Mouse (Mus musculus) embryonic fibroblast, embryonic 13.5 days (primary cell): Measurements from ENCODE around the gene Mettl17. TPM values are rescaled to one million over a fixed set of nuclear protein-coding genes. Genes with fewer than 3 reads are reported as not detected.
"Not testable (repeated sequence)": the region's sequence is repeated elsewhere in the genome, so short reads cannot be mapped to it uniquely, and the experiment has no call there.

Experiments used
- H3K27ac ChIP-seq: 2 replicates; pipeline ENCODE4 v1.5.1; 2012; ENCODE audit warnings: low read length, control low read depth, inconsistent platforms; ENCODE audit not compliant: insufficient read depth
- H3K4me1 ChIP-seq: 2 replicates; pipeline ENCODE4 v1.6.1; 2011; ENCODE audit warnings: low read length; ENCODE audit not compliant: control insufficient read depth, insufficient read depth
- H3K4me3 ChIP-seq: 2 replicates; pipeline ENCODE4 v1.5.1; 2011; ENCODE audit warnings: mild to moderate bottlenecking, control low read depth, low read length; ENCODE audit not compliant: insufficient read depth
- CTCF ChIP-seq: IDR thresholded peaks from 2 replicates; pipeline ENCODE4 v1.5.1; 2011; ENCODE audit warnings: mild to moderate bottlenecking, control low read depth, low read length, moderate library complexity, borderline replicate concordance; ENCODE audit not compliant: insufficient read depth
- POLR2A ChIP-seq: IDR thresholded peaks from 2 replicates; pipeline ENCODE4 v1.6.1; 2011; ENCODE audit warnings: low read depth, mild to moderate bottlenecking, control low read depth, low read length, moderate library complexity
- polyA plus RNA-seq: library from polyadenylated mRNA; stranded (reverse); fragments of >200 nt; gene quantifications from 2 replicates; pipeline ENCODE4 v1.2.4, GENCODE M21; 2011; ENCODE audit warnings: low read depth; ENCODE audit not compliant: missing spikeins, insufficient read length

Gene Mettl17
- polyA plus RNA-seq = 14.0 and 16.7 TPM in 2 replicates

DNA sequence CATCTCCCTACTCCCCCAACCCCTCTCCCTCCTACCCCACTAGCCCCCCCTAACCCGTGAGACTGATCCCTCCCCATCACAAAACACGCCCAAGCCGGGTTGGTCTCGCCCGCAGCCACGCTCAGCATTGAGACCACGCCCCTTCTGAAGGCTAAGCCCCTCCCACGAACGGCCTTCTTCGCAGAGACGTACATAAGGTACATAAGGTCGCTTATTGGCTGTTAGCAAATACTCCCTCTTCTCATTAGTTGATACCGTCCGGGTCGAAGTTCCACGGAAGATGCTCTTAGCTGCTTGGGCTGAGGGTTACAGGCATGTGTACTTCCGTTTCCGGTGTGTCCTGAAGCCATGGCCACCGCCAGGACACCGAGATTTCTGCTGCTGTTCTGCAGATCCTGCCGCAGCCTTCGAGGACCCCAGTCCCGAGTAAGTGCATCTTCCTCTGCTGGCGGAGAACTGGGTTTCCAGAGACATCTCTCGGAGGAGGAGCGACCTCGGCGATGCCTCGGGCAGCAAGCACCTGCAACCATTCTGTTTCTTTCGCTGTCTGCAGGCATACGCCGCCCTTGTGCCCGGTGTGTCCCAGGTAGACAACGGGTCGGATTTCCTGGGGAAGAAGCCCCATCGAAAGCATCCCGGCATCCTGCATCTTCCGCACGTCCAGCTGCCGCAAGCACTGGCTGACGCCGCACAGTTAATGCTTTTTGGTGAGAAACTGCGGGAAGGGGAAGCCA, at the start of gene Mettl17:
Gene Mettl17 (plus strand): TSS at position 245 of the 734 bp plus-strand sequence.
- peak within 1 kb of the TSS; percentile 85 for H3K4me3 ChIP-seq
- TF ChIP-seq CTCF (no peak), POLR2A (peak; percentile 89)

DNA sequence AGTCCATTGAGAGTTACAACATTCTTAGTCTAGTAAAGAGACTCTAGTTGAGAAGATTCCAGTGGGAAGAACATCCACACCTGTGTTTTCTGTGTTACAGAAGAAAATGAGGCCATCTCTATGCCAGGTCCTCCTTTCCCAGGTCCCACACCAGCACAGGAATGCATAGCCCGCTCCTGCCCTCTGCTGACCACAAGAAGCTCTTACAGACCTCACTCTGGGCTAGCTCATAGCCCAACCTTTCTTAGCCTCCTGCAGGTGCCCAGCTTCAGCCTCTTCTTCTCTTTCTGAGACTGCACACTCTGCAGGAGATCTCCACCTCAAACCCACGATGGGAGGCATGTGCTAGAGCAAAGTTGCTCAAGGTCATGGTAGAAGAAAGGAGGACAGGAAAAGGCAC, 46.2 kb upstream of the Mettl17 start:
- not testable (repeated sequence) for H3K4me3 ChIP-seq, H3K4me1 ChIP-seq, H3K27ac ChIP-seq

More for the DNA sequence above, at the start of gene Mettl17:
- Histone ChIP-seq H3K27ac (peak within 1 kb of the TSS; percentile 39), H3K4me1 (no peaks in the 10 kb centered on the region; the same call in 1 of the 2 replicates)

DNA sequence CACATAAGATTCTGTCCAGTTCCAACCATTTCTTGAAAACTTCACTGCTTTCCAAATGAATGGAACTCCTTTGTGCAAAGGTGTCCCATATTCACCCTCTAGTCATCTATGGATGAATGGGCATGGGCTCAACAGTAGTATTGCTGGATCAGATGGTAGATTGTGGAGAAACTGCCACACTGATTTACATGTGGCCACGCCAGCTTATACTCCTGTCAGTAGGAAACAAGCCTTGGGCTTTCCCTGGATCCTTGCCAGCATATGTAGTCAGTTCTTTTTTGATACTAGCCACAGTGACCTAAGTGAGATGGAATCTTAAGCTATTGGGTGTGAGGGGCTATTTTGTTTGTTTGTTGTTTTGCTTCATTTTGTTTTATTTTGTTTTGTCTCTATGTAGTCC, 42.4 kb upstream of the Mettl17 start:
- no peak for TF ChIP-seq CTCF
- Histone ChIP-seq H3K27ac (no peak overlapping the region), H3K4me1 (no peaks in the 10 kb centered on the region), H3K4me3 (no peak overlapping the region)

DNA sequence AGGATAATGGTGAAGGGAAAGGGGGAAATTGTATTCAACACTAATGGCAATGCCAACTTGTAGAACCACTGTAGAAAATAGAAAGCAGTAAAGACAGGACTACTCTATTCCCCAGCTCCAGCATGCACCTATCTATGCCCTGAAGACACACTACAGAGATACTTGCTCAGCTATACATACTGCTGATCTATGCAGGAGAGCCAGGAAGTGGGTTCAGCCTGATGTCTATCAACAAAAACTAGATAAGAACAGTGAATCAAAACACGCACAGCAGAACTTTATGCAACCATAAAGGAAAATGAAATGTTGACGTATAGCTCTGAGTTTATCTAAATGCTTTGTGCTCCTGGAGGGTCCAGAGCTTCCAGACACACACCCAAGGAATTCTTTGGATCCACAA, 41.9 kb upstream of the Mettl17 start:
- TF ChIP-seq POLR2A (no peak), CTCF (no peak)
- Histone ChIP-seq H3K27ac (no peak overlapping the region), H3K4me3 (no peak overlapping the region), H3K4me1 (no peaks in the 10 kb centered on the region)

DNA sequence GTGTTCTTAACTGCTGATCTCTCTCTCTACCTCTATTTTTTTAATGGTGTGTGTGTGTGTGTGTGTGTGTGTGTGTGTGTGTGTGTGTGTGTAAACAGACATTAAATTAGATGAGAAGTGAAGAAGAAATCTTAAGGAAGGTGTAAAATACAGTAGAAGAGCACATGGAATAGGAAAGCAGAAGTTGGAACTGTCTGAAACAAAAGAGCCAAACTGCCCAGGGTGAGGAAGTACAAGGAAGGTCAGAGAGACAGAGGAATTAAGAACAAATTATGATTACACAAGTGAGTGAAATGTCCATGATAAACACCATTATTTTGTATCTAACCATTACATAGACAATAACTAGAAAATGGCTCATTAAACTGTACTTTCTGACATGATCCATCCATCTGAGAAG, 40.8 kb upstream of the Mettl17 start:
- no peak overlapping the region for H3K27ac ChIP-seq
- TF ChIP-seq POLR2A (no peak), CTCF (no peak)
- H3K4me1 ChIP-seq = no peaks in the 10 kb centered on the region
- no peak overlapping the region for H3K4me3 ChIP-seq

DNA sequence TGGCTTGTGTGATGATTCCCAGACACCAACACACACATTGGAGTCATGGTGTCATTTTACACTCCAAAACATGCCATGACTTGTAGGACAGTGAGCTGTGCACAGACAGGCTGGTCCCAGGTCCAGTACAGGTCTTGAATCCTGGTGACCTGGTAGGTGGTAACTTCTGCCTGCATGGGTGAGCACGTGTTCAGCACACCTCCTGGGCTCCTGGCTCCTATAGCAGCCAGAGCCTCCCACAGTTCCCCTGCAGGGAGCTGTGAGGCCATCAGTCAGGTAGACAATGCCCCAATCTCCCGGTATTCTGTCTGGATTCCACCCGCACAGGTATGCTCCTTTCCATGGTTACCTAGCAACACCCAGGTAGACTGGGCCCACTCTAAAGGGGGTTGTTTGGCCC, 38.1 kb upstream of the Mettl17 start:
- Histone ChIP-seq H3K4me3 (no peak overlapping the region), H3K27ac (no peak overlapping the region), H3K4me1 (no peaks in the 10 kb centered on the region)
- TF ChIP-seq POLR2A (no peak), CTCF (no peak)

DNA sequence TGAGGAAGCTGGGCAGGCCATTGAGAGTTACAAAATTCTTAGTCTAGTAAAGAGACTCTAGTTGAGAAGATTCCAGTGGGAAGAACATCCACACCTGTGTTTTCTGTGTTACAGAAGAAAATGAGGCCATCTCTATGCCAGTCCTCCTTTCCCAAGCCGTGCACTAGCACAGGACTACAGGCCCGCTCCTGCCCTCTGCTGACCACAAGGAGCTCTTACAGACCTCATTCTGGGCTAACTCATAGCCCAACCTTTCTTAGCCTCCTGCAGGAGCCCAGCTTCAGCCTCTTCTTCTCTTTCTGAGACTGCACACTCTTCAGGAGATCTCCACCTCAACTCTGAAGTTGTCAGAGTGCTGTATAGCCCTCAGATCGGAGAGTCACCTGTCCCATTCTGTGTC, 33.6 kb upstream of the Mettl17 start:
- H3K4me3 ChIP-seq, H3K27ac ChIP-seq: not testable (repeated sequence)

DNA sequence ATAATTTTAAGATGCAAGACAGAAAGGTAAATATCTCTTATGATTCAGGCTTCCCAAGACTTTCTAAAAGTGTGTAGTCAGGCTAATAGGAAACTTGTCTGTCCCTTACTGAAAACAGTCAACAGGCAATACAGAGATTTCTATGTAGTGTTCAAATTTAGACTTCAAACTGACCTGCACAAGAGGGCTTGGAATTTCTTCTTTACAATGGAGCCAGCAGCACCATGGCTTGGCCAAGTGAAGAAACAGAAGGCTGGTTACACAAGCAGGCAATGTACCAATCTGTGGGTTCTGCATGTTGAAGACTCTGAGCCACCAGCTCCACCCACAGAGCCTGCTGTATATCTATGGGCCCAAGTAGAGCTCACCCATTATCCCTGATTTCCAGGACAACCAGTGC, 31.2 kb upstream of the Mettl17 start, which contains the start of gene Ear6:
Gene Ear6 (plus strand): TSS at position 301 of the 400 bp plus-strand sequence.
- TF ChIP-seq CTCF (no peak), POLR2A (no peak)
- no peaks in the 10 kb centered on the region for H3K4me1 ChIP-seq
- no peak within 1 kb of the TSS for H3K27ac ChIP-seq
- H3K4me3 ChIP-seq = no peak within 1 kb of the TSS

More for the DNA sequence above, 33.6 kb upstream of the Mettl17 start:
- H3K4me1 ChIP-seq = not testable (repeated sequence)

DNA sequence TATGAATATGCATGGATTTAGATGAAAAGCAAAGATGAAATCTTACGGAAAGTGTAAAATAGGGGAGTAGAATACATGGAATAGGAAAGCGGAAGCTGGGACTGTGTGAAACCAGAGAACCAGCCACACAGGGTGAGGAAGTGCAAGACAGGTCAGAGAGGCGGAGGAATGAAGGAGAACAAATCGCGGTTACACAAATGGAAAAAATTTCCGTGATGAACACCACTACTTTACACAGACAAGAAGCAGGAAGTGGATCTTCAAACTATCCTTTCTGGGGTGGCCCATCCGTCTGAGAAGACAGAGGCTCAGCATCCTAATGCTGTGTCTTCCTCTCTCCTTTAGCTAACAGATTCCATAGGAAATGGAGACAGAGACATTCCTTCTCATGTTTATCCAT, 29.4 kb upstream of the Mettl17 start:
- H3K4me1 ChIP-seq, H3K4me3 ChIP-seq, H3K27ac ChIP-seq: not testable (repeated sequence)

DNA sequence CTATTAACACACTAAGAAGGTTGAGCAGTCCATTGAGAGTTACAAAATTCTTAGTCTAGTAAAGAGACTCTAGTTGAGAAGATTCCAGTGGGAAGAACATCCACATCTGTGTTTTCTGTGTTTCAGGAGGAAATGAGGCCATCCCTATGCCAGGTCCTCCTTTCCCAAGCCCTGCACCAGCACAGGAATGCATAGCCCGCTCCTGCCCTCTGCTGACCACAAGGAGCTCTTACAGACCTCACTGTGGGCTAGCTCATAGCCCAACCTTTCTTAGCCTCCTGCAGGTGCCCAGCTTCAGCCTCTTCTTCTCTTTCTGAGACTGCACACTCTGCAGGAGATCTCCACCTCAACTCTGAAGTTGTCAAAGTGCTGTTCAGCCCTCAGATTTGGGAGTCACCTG, 21.0 kb upstream of the Mettl17 start:
- not testable (repeated sequence) for H3K27ac ChIP-seq, H3K4me3 ChIP-seq, H3K4me1 ChIP-seq
- TF ChIP-seq CTCF = peak; percentile 56; the same call in 1 of the 2 replicates

DNA sequence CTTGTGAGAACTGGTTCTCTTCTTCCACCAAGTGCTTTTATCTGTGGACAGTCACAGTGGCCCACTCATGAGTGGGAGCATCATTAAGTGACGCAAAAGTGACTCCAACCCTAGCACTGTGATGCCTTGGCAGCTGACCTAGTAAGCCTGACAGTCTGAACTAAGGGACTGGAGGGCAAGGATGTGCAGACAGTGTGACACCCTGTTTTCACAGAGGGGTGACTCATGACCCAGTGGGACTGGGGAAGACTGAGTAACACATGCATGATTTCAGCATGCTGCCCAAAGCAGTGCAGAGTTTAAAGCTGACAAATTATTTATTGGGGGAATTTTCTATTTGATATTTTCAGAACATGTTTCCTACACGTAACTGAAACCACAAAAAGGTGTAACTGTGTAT, 13.9 kb upstream of the Mettl17 start:
- no peaks in the 10 kb centered on the region; the same call in 1 of the 2 replicates for H3K4me1 ChIP-seq
- no peak overlapping the region for H3K4me3 ChIP-seq
- TF ChIP-seq CTCF = no peak
- no peak for TF ChIP-seq POLR2A
- H3K27ac ChIP-seq = no peak overlapping the region
